Mouse (Mus musculus) ES-E14 (cell line): ENCODE data around the gene Crat.
A peak's percentile ranks its signal among the peaks of the same experiment; 100 is the strongest.

ENCODE experiments used
- HCFC1 ChIP-seq: IDR thresholded peaks from 2 replicates; pipeline ENCODE4 v1.6.1; 2012; ENCODE audit warnings: low read length, inconsistent platforms, borderline replicate concordance; ENCODE audit not compliant: insufficient read depth
- MAFK ChIP-seq: IDR thresholded peaks from 2 replicates; pipeline ENCODE4 v1.6.1; 2014; ENCODE audit warnings: mild to moderate bottlenecking, low read depth, low read length, inconsistent platforms; ENCODE audit not compliant: insufficient read depth

- TF ChIP-seq HCFC1 (peak; percentile 85), MAFK (no peak)
Observed at GRCm38 (mm10) chr2:30415936-30416648, 479 bp upstream of the Crat start, which contains the start of gene Ptpa.
